8 mouse cellular contexts compared by ENCODE assay signal in the genomic region with DNA sequence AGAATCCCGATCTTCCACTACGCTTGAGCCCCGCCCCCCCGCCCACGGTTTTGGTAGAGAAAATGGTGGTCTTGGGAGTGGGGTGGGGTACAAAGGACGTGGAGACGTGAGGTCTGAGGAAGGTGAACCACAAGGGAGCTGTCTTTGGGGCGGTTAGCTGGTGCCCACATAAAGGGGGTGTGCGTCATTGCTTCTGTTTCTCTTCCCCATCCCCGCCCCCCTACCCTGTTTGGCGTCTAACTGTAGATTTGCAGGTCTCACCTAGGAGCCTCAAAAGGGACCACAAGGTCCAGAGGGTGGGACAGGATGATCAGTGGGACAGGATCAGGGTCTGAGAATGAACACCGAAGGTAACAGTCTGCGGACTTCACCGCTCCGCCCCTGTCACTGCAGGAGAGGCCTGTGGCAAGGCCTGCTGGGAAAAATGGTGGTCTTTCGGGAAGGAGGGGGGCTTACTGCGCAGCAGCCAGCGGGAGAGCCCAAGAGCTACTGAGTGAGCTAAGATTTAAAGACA. TPM values are rescaled to one million over a fixed set of nuclear protein-coding genes. Genes with fewer than 3 reads are reported as not detected.
DNase-seq lines count a peak whose midpoint lies in the region; ATAC-seq and TF ChIP-seq lines count a peak whose summit lies in the region.

No protein-coding gene starts in this region.

- TF ChIP-seq POLR2A in ES-Bruce4 (IDR thresholded peaks at IDR 0.05; ENCODE audit: insufficient read depth, low read length), result no peak
- TF ChIP-seq POLR2A in brain, embryonic 14.5 days (IDR thresholded peaks at IDR 0.05; ENCODE audit: borderline replicate concordance, extremely low read depth, insufficient read depth, insufficient read length, poor library complexity, severe bottlenecking), result peak; percentile 58; the same call in 1 of the 2 replicates

- no peaks in the 10 kb centered on the region for H3K36me3 ChIP-seq in ES-Bruce4 (ENCODE audit: control insufficient read depth, insufficient read depth, low read length, poor library complexity, severe bottlenecking)
- no peaks in the 10 kb centered on the region for H3K36me3 ChIP-seq in forebrain, embryonic 11.5 days (ENCODE audit: control insufficient read depth, insufficient read depth, low read length)
- no peaks in the 10 kb centered on the region for H3K36me3 ChIP-seq in liver, embryonic 15.5 days (replicated peaks)

- H3K4me1 ChIP-seq in ES-Bruce4 (ENCODE audit: control insufficient read depth, insufficient read depth, low read length), result no peaks in the 10 kb centered on the region
- peaks cover 3% of the 10 kb centered on the region; the same call in 1 of the 2 replicates for H3K4me1 ChIP-seq in forebrain, embryonic 11.5 days (replicated peaks; ENCODE audit: control insufficient read depth, insufficient read depth, low read length)
- no peaks in the 10 kb centered on the region for H3K4me1 ChIP-seq in liver, embryonic 15.5 days (replicated peaks)

- H3K9me3 ChIP-seq in ES-Bruce4 (replicated peaks; ENCODE audit: control insufficient read depth, insufficient read depth, low read length, poor library complexity, severe bottlenecking), result no peaks in the 10 kb centered on the region
- no peaks in the 10 kb centered on the region for H3K9me3 ChIP-seq in forebrain, embryonic 11.5 days (ENCODE audit: control insufficient read depth, low read length)
- H3K9me3 ChIP-seq in liver, embryonic 15.5 days (replicated peaks), result no peaks in the 10 kb centered on the region

- no peak overlapping the region for H3K27ac ChIP-seq in ES-Bruce4 (ENCODE audit: insufficient read depth, low read length)
- peak overlapping the region; percentile 70 for H3K27ac ChIP-seq in forebrain, embryonic 11.5 days (ENCODE audit: low read depth, low read length)
- H3K27ac ChIP-seq in liver, embryonic 15.5 days (replicated peaks), result no peak overlapping the region

- TF ChIP-seq CTCF in ES-Bruce4 (IDR thresholded peaks at IDR 0.05; ENCODE audit: low read depth, low read length), result no peak
- TF ChIP-seq CTCF in brain, embryonic 14.5 days (IDR thresholded peaks at IDR 0.05; ENCODE audit: borderline replicate concordance, extremely low read depth, insufficient read depth, insufficient read length), result no peak

- intact Hi-C loops in heart, postnatal 14 days (cut with DNase I), result no loop called here

- H3K4me2 ChIP-seq in forebrain, embryonic 11.5 days (ENCODE audit: low read depth, low read length, severe bottlenecking), result peak overlapping the region; percentile 51
- peak overlapping the region; percentile 57 for H3K4me2 ChIP-seq in liver, embryonic 15.5 days

- no peak for TF ChIP-seq EP300 in ES-Bruce4 (IDR thresholded peaks at IDR 0.05; ENCODE audit: insufficient read depth, low read depth, low read length)

- peak overlapping the region; percentile 92 for H3K4me3 ChIP-seq in ES-Bruce4 (ENCODE audit: low read depth, low read length)
- H3K4me3 ChIP-seq in forebrain, embryonic 11.5 days (ENCODE audit: low read depth, low read length), result peak overlapping the region; percentile 43
- peak overlapping the region; percentile 48 for H3K4me3 ChIP-seq in liver, embryonic 15.5 days (replicated peaks)

- ATAC-seq in forebrain, embryonic 11.5 days (replicated peaks; ENCODE audit: low FRiP score), result peak; percentile 90
- 0 out of 2 replicates have a peak, but pooled peaks have one; percentile 25 for ATAC-seq in liver, embryonic 15.5 days (ENCODE audit: insufficient read depth)

- peak overlapping the region; percentile 40 for H3K9ac ChIP-seq in ES-Bruce4 (ENCODE audit: low read depth, poor library complexity, severe bottlenecking)
- H3K9ac ChIP-seq in forebrain, embryonic 11.5 days (ENCODE audit: low read length), result peak overlapping the region; percentile 65
- peak overlapping the region; percentile 25; the same call in 1 of the 2 replicates for H3K9ac ChIP-seq in liver, embryonic 15.5 days

- H3K27me3 ChIP-seq in ES-Bruce4 (ENCODE audit: control insufficient read depth, insufficient read depth, low read length, poor library complexity, severe bottlenecking), result no peaks in the 10 kb centered on the region
- H3K27me3 ChIP-seq in forebrain, embryonic 11.5 days (ENCODE audit: control insufficient read depth, insufficient read depth, low read length), result peaks cover 2% of the 10 kb centered on the region; the same call in 1 of the 2 replicates
- no peaks in the 10 kb centered on the region; the same call in 1 of the 2 replicates for H3K27me3 ChIP-seq in liver, embryonic 15.5 days

- WGBS in forebrain, embryonic 11.5 days, result 17% methylated on average over 18 of the region's 18 CpGs
- WGBS in liver, embryonic 15.5 days (ENCODE audit: insufficient replicate concordance), result 9% methylated on average over 18 of the region's 18 CpGs

- DNase-seq in brain, embryonic 14.5 days (ENCODE audit: low read depth), result peak; percentile 88
- DNase-seq in forebrain, embryonic 11.5 days (ENCODE audit: low spot score), result peak; percentile 64
- peak; percentile 14 to 32 for DNase-seq in heart, postnatal 14 days
- peak; percentile 14 to 39 for DNase-seq in kidney, postnatal 36 days
- peak; percentile 56 for DNase-seq in neural tube, embryonic 10.5 days (ENCODE audit: extremely low spot score, low spot score)
- DNase-seq in testis, postnatal 14 days (ENCODE audit: low spot score), result peak; percentile 21

RNA-seq across cellular contexts. Expression of a gene that starts 0.4 kb away (rescaled TPM):
- 2.4 and 3.1 TPM in 2 replicates for polyA plus RNA-seq in ES-Bruce4 (2011; ENCODE audit: insufficient read depth, insufficient read length, low read depth, missing spikeins)
- polyA plus RNA-seq in brain, embryonic 14.5 days (2012; rRNA removed), result 10.9 and 11.8 TPM in 2 replicates
- 9.7 and 11.2 TPM in 2 replicates for polyA plus RNA-seq in forebrain, embryonic 11.5 days (2014; fragmentation: Nextera tagmentation; extraction: Ambion mirVana)
- 1 to 10 TPM; 3.9 to 4.4 TPM for total RNA-seq in heart, postnatal 14 days (2021)
- polyA plus RNA-seq in liver, embryonic 15.5 days (2015; fragmentation: Nextera tagmentation; extraction: Ambion mirVana), result 0.78 and 0.97 TPM in 2 replicates

RNA-seq across cellular contexts. Expression of a gene that starts 35.3 kb away (rescaled TPM):
- polyA plus RNA-seq in ES-Bruce4 (2011; ENCODE audit: insufficient read depth, insufficient read length, low read depth, missing spikeins), result 791 and 797 TPM in 2 replicates
- 369 and 380 TPM in 2 replicates for polyA plus RNA-seq in brain, embryonic 14.5 days (2012; rRNA removed)
- 550 and 558 TPM in 2 replicates for polyA plus RNA-seq in forebrain, embryonic 11.5 days (2014; fragmentation: Nextera tagmentation; extraction: Ambion mirVana)
- 100 to 1,000 TPM in 1 of 2 experiments, 10 to 100 TPM in 1; 98.8 to 113 TPM for total RNA-seq in heart, postnatal 14 days (2021)
- polyA plus RNA-seq in liver, embryonic 15.5 days (2015; fragmentation: Nextera tagmentation; extraction: Ambion mirVana), result 174 and 179 TPM in 2 replicates

Comparison
In these comparisons a context has a peak if more than half of its experiments do, and no peak if none do; other contexts are left out.
1. DNase-seq: peak in every context shown above with its lines; median percentile 88 in brain, embryonic 14.5 days; 64 in forebrain, embryonic 11.5 days; 56 in neural tube, embryonic 10.5 days; 26 in kidney, postnatal 36 days; 23 in heart, postnatal 14 days; 21 in testis, postnatal 14 days.